Mouse (Mus musculus): ENCODE measurements at regions not wholly inside any gene's neighbourhood (a gene's known extent, or its start where the extent isn't known, plus 50 kb on each side); places are given as distances from the start of the nearest gene placed in this dataset.

GRCm38 (mm10) chr12:86816702-86817610 lies 67.6 kb downstream of the Irf2bpl start:
- TF ChIP-seq CTCF (IDR thresholded peaks at IDR 0.05; ENCODE audit: insufficient read depth, low read length): no peak
- TF ChIP-seq POLR2A (IDR thresholded peaks at IDR 0.05; ENCODE audit: borderline replicate concordance, extremely low read depth, low read depth, low read length): no peak
